Mouse (Mus musculus) retina, postnatal 7 days (tissue): ENCODE data around the gene S100a5.
A peak's percentile ranks its signal among the peaks of the same experiment; 100 is the strongest.

Experiments
- DNase-seq: peaks from one replicate; pipeline ENCODE4 v3.0.0-alpha.2; 2012; ENCODE audit warnings: low read depth, low spot score

The S100a5 gene

GRCm38 (mm10) chr3:90608223-90608622 lies at the start of gene S100a5:
Gene S100a5, plus strand, starts transcription at chr3:90608523.
- no peak for DNase-seq

GRCm38 (mm10) chr3:90560008-90560628 lies 48.2 kb upstream of the S100a5 start, which contains the start of gene S100a3:
Gene S100a3, plus strand, starts transcription at chr3:90560578.
- DNase-seq: no peak

GRCm38 (mm10) chr3:90574691-90575090 lies 33.6 kb upstream of the S100a5 start:
- DNase-seq: no peak

DNA sequence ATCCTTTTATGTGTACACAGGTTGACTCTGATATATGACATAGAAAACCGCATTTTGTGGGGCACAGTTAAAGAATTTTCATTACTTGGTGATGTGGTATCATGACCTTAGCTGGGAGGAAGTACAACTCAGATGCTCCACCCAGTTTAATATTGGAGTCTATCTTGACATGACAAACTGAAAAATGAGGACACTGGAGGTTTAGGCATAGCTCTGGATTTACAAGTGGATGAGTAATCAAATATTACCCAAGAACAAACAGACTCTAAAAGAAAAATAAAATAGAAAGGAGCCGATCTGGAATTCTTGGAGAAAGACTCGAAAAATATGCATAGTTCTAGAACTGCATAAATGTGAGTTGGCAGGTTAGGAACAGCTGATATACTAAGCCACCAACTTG lies 33.0 kb upstream of the S100a5 start:
- DNase-seq: no peak

GRCm38 (mm10) chr3:90576351-90577001 lies 31.8 kb upstream of the S100a5 start:
- no peak for DNase-seq

DNA sequence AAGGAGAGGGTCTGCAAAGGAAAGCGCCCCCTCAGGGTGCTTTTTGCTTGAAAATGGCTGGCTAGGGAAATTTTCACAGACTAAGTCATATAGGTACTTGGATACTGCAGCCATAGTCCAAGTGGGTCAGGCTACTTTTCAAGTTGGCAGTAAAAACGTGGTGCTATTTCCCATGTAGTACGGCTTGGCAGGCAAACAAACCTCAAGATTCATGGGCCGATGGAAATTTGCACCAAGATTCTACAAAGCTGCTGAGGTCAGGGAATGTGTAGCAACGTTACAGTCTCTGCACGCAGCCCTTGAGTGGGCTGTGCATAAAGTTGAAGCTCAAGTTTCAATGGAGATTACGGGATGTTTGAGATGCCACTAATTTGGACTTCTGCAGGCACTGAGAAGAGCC lies 28.9 kb upstream of the S100a5 start:
- no peak for DNase-seq

GRCm38 (mm10) chr3:90581141-90581540 lies 27.2 kb upstream of the S100a5 start:
- no peak for DNase-seq

DNA sequence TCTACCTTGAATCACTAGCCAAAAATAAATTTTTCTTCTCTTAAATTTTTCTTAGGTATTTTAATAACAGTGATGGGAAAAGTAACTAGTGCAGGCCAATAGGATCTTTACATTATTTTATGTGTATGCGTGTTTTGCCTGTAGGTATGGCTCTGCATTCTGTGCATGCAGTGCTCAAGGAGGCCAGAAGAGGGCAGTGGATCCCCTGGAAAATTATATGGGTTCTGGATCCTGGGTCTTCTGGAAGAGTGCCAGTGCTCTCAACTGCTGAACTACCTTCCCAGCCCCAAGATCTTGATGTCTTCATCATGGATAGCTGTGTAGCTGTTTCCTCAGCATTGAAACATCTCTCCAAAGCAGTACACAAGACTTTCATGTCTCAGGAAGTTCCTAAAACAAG lies 26.2 kb upstream of the S100a5 start:
- DNase-seq: no peak

GRCm38 (mm10) chr3:90582556-90582955 lies 25.8 kb upstream of the S100a5 start:
- no peak for DNase-seq

GRCm38 (mm10) chr3:90583893-90584292 lies 24.4 kb upstream of the S100a5 start:
- no peak for DNase-seq

DNA sequence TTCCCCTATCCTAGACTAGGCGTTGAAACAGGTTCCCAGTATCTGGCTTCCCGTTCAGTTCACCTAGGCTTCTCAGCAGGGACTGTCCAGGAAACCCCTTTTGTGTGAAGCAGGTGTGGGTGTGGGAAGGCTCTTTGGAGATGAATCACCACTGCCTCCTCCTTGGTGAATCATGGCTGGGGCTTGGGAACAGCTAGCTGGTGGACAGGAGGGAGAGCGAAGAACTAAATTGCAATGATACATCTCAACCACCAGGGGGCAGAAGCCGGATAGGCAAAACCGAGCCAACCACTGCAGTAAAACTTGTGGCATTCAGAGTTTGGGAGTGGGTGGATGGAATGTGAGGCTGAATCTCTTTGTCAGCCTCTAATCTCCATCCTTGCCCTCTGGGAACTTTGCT lies 22.7 kb upstream of the S100a5 start:
- peak; percentile 47 for DNase-seq

- DNase-seq: no peak
These were observed 22.2 kb upstream of the S100a5 start for GRCm38 (mm10) chr3:90586016-90586643.

GRCm38 (mm10) chr3:90586906-90587305 lies 21.4 kb upstream of the S100a5 start:
- no peak for DNase-seq

GRCm38 (mm10) chr3:90587361-90588101 lies 20.8 kb upstream of the S100a5 start:
- no peak for DNase-seq

DNA sequence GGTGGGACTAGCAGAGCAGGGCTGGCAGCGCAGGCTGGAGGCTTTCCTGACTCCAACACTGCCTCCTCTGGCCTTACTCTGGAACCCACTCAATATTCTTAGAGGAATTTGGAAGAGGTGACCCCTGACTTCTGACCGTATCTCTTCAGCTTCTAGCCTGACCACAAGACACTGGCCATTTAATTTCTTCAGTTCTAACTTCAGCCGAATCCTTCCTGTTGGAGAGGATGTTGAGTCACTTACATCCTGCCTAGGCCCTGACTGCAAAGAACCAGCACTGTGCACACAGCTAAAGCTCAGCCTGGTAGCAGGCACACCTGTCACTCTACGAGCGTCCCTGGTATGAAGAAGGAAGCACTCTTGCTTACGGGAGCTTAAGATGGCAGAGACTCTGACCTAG lies 18.9 kb upstream of the S100a5 start:
- no peak for DNase-seq

GRCm38 (mm10) chr3:90589947-90590346 lies 18.4 kb upstream of the S100a5 start, which contains the start of gene S100a2:
Gene S100a2, plus strand, starts transcription at chr3:90590247.
- DNase-seq: no peak

DNA sequence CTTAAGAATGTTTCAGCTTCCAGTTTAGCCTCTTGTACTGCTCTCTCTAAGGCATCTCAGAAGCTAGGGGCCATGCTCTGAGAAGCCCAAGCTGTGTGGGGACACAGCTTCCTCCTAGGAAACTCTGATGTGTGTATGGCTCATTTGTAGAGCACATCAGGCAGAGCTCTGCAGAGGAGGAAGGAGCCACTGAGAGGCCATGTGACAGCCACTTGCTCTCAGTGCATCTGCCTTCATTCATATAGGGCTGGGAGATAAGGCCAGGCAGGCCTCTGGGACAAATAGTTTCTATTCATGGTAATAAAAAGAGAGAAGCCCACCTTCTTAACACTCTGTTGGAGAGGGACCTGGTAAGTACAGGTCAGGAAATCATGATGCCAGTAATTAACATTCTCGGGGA lies 13.9 kb upstream of the S100a5 start:
- no peak for DNase-seq

DNA sequence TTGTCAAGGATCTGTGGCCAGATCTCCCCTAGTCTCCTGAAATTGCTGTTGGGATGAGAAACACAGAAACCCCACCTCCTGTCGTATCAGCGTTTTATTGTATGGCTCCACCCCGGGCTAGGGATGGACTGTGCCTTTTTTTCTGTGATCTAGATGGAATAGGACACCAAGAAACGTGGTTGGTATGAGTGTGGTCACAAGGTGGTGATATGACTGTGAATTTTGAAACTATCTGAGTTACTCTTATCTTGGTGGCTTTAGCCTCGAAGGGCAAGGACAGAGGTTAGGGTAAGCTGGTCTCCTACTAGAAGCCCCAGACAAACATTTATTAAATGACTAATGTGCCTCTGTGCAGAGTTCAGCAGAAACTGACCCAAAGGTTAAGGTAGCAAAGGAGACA lies 12.8 kb upstream of the S100a5 start:
- DNase-seq: no peak

DNA sequence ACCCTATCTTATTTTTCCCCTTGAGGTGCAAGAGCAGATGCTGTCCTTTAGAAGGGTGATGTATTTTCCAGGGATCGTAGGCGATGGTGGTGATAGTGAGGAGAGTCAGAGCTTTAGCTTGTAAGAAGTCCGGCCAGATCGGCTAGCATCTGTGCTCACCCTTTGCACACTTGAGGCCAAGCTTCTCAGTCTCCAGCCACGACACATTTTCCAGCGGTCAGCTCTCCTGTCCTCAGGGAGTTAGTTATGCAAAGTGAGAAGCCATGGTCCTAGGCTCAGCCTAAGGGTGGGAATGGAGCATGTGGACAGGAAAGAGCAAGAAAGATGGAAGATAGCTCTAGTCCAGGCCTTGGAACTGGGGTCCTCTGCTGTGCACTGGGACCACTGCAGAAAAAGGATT lies 11.5 kb upstream of the S100a5 start:
- DNase-seq: no peak

GRCm38 (mm10) chr3:90597736-90598135 lies 10.6 kb upstream of the S100a5 start:
- DNase-seq: no peak

GRCm38 (mm10) chr3:90598212-90598611 lies 10.1 kb upstream of the S100a5 start:
- no peak for DNase-seq

DNA sequence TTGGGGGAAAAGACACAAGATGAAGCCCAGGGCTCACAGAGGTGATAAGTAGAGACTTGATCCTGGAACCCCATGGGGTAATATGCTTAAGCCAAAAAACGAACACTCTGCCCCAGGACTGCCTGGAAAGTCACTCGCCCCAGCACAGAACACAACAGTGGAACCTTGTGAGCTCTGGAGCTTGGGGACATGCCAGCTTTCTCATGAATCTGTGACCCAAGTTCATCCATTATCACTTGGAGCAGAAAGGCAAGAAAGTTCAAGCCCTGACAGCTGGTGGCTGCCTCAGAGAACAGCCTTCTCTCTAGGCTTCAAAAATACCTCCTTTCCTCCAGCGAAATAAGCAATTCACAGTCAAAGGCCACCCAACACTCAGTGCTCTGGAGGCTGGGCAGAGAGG lies 8.9 kb upstream of the S100a5 start:
- DNase-seq: no peak
